Mouse (Mus musculus) liver, embryonic 14.5 days (tissue): Measurements from ENCODE around the gene Dlx2.

Experiments used
- CTCF ChIP-seq: IDR thresholded peaks from 2 replicates; pipeline ENCODE4 v1.5.1; 2016; ENCODE audit warnings: antibody characterized with exemption, low read depth, control low read depth
- EP300 ChIP-seq: IDR thresholded peaks from 2 replicates; pipeline ENCODE4 v1.6.1; 2016; ENCODE audit warnings: antibody characterized with exemption, low read depth

- TF ChIP-seq EP300 (no peak), CTCF (no peak)
These were observed 16.8 kb downstream of the Dlx2 start for GRCm38 (mm10) chr2:71529511-71530351.
